Mouse (Mus musculus) layer of hippocampus, adult 9-11 months (tissue): ENCODE data around the gene Tomt.
"Not testable (repeated sequence)": the region's sequence is repeated elsewhere in the genome, so short reads cannot be mapped to it uniquely, and the experiment has no call there.

ENCODE experiments used
- DNase-seq: peaks from one replicate; pipeline ENCODE4 v3.0.0; 2022

Tomt gene

GRCm38 (mm10) chr7:101906287-101906681 is at the start of gene Tomt:
Tomt (minus strand) TSS chr7:101906359.
- no peak for DNase-seq

GRCm38 (mm10) chr7:101955862-101956261 is 49.7 kb upstream of the Tomt start:
- no peak for DNase-seq

GRCm38 (mm10) chr7:101955276-101955675 is 49.1 kb upstream of the Tomt start:
- no peak for DNase-seq

GRCm38 (mm10) chr7:101954163-101954562 is 48.0 kb upstream of the Tomt start:
- no peak for DNase-seq

- no peak for DNase-seq
These were observed 45.9 kb upstream of the Tomt start for GRCm38 (mm10) chr7:101952098-101952497.

- no peak for DNase-seq
These were observed 45.5 kb upstream of the Tomt start for GRCm38 (mm10) chr7:101951648-101952047.

GRCm38 (mm10) chr7:101949008-101949407 is 42.8 kb upstream of the Tomt start:
- not testable (repeated sequence) for DNase-seq

- no peak for DNase-seq
These were observed 33.6 kb upstream of the Tomt start for GRCm38 (mm10) chr7:101939758-101940157.

- DNase-seq = no peak
These were observed 32.2 kb upstream of the Tomt start for GRCm38 (mm10) chr7:101938348-101938747.

- peak; percentile 49 for DNase-seq
These were observed 31.4 kb upstream of the Tomt start for GRCm38 (mm10) chr7:101937569-101937968.

- DNase-seq = no peak
These were observed 30.8 kb upstream of the Tomt start for GRCm38 (mm10) chr7:101936996-101937395.

GRCm38 (mm10) chr7:101935957-101936356 is 29.8 kb upstream of the Tomt start:
- DNase-seq = no peak

- DNase-seq = peak; percentile 98
These were observed 27.6 kb upstream of the Tomt start, which contains the start of the genes Lrrc51 and Numa1 for GRCm38 (mm10) chr7:101933751-101934240. Lrrc51 (minus strand) TSS chr7:101933895. Numa1 (plus strand) TSS chr7:101934111.

GRCm38 (mm10) chr7:101933300-101933699 is 27.1 kb upstream of the Tomt start:
- DNase-seq = peak; percentile 12

GRCm38 (mm10) chr7:101932551-101932950 is 26.4 kb upstream of the Tomt start:
- no peak for DNase-seq

GRCm38 (mm10) chr7:101928093-101928492 is 21.9 kb upstream of the Tomt start:
- DNase-seq = no peak

- not testable (repeated sequence) for DNase-seq
These were observed 19.7 kb upstream of the Tomt start for GRCm38 (mm10) chr7:101925892-101926291.

- DNase-seq = no peak
These were observed 11.9 kb upstream of the Tomt start for GRCm38 (mm10) chr7:101918071-101918470.

- DNase-seq = no peak
These were observed 5.8 kb upstream of the Tomt start for GRCm38 (mm10) chr7:101911982-101912381.

GRCm38 (mm10) chr7:101910138-101910537 is 4.0 kb upstream of the Tomt start:
- DNase-seq = no peak

GRCm38 (mm10) chr7:101908367-101908766 is 2.2 kb upstream of the Tomt start:
- no peak for DNase-seq

GRCm38 (mm10) chr7:101906696-101907095 is 537 bp upstream of the Tomt start:
- DNase-seq = no peak

- peak; percentile 100 for DNase-seq
These were observed 435 bp downstream of the Tomt start, which contains the start of gene Lamtor1 for GRCm38 (mm10) chr7:101905561-101906286. Lamtor1 (plus strand) TSS chr7:101905904.

- DNase-seq = no peak
These were observed 3.3 kb downstream of the Tomt start for GRCm38 (mm10) chr7:101902846-101903245.

- DNase-seq = no peak
These were observed 4.2 kb downstream of the Tomt start for GRCm38 (mm10) chr7:101901969-101902368.
